ENCODE assay signal across 10 mouse cellular contexts in the genomic region with DNA sequence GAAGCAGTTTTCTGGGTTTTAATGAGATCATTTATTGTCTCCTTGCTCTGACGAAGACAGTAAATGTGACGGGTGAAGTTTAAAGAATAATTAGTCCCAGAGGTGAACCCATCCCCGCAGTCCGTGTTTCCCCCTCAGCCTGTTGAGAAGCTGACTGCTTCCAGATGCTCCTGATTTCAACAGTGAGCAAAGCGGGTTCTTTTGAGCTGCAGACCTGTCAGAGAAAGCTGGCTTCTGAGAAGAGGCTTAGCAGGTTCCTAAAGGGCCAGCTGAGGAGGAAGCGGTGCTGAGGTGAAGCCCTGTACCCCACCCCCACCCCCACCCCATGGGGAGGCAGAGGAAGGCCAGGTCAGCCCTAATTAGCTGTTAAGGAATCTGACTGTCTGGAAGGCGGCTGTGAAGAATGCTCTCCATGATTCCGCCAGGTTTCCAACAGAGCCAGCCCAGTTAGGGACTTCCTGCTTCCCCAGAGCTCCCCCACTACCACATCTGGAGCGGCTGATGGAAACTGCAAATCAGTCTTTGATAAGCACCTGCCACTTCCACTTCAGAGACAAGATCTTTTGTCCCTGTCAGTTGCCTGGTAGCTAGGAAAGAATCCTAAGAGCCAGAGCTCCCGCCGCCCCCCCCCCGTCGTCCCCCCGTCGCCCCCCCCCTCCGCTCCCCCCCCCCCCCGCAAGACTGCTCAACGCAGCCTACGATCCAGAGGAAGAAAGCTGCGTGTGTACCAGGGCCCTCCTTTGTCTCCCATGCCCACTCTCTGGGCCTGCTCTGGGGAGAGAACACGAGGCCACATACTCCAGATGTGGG. TPM values are rescaled to one million over a fixed set of nuclear protein-coding genes. Genes with fewer than 3 reads are reported as not detected.
DNase-seq lines count a peak whose midpoint lies in the region; ATAC-seq and TF ChIP-seq lines count a peak whose summit lies in the region.
"Had no signal": no experiment of that assay in that cellular context is flagged by ENCODE, and none has a peak within 500 bp of the region (broad histone marks: within the 10 kb centered on the region; RNA-seq: fewer than 3 reads in every experiment).

No protein-coding gene starts in this region.

- H3K9me3 ChIP-seq in kidney, postnatal 0 days (replicated peaks; ENCODE audit: low read length) = no peaks in the 10 kb centered on the region
- no peaks in the 10 kb centered on the region for H3K9me3 ChIP-seq in hindbrain, embryonic 12.5 days (replicated peaks)
- no peaks in the 10 kb centered on the region for H3K9me3 ChIP-seq in midbrain, embryonic 15.5 days

- H3K27me3 ChIP-seq in kidney, postnatal 0 days (ENCODE audit: insufficient read depth, low read length) = no peaks in the 10 kb centered on the region
- H3K27me3 ChIP-seq in hindbrain, embryonic 12.5 days = no peaks in the 10 kb centered on the region
- H3K27me3 ChIP-seq in midbrain, embryonic 15.5 days (replicated peaks) = no peaks in the 10 kb centered on the region
- H3K27me3 ChIP-seq: Patski had no signal

- no peak for TF ChIP-seq CTCF in kidney, postnatal 0 days (IDR thresholded peaks at IDR 0.05; ENCODE audit: low read depth)

- H3K9ac ChIP-seq in kidney, postnatal 0 days (ENCODE audit: low read depth, low read length) = 0 out of 2 replicates have a peak overlapping the region, but pooled peaks have one; percentile 1
- H3K9ac ChIP-seq in hindbrain, embryonic 12.5 days = 0 out of 2 replicates have a peak overlapping the region, but pooled peaks have one; percentile 23
- no peak overlapping the region for H3K9ac ChIP-seq in midbrain, embryonic 15.5 days

- H3K4me1 ChIP-seq in kidney, postnatal 0 days (replicated peaks; ENCODE audit: insufficient read depth, low read length) = peaks cover 18% of the 10 kb centered on the region
- peaks cover 31% of the 10 kb centered on the region for H3K4me1 ChIP-seq in hindbrain, embryonic 12.5 days
- peaks cover 26% of the 10 kb centered on the region for H3K4me1 ChIP-seq in midbrain, embryonic 15.5 days
- H3K4me1 ChIP-seq: megakaryocyte, embryonic 14.5 days had no signal

- H3K36me3 ChIP-seq in kidney, postnatal 0 days (ENCODE audit: insufficient read depth, low read length) = no peaks in the 10 kb centered on the region
- no peaks in the 10 kb centered on the region for H3K36me3 ChIP-seq in hindbrain, embryonic 12.5 days
- no peaks in the 10 kb centered on the region for H3K36me3 ChIP-seq in midbrain, embryonic 15.5 days (replicated peaks)

- peak overlapping the region; percentile 16 for H3K4me2 ChIP-seq in kidney, postnatal 0 days (ENCODE audit: low read length)
- H3K4me2 ChIP-seq in hindbrain, embryonic 12.5 days (replicated peaks) = peak overlapping the region; percentile 21
- H3K4me2 ChIP-seq in midbrain, embryonic 15.5 days = no peak overlapping the region

- no peak overlapping the region for H3K4me3 ChIP-seq in kidney, postnatal 0 days (replicated peaks; ENCODE audit: low read depth, low read length)
- no peak overlapping the region for H3K4me3 ChIP-seq in hindbrain, embryonic 12.5 days
- no peak overlapping the region for H3K4me3 ChIP-seq in midbrain, embryonic 15.5 days

- ATAC-seq in kidney, postnatal 0 days (replicated peaks; ENCODE audit: low FRiP score, low read depth) = no peak
- 0 out of 2 replicates have a peak, but pooled peaks have one; percentile 36 for ATAC-seq in hindbrain, embryonic 12.5 days (ENCODE audit: low FRiP score)
- peak; percentile 45; the same call in 1 of the 2 replicates for ATAC-seq in midbrain, embryonic 15.5 days (replicated peaks)
- ATAC-seq in granulocyte monocyte progenitor cell, adult 5-6 weeks (replicated peaks; ENCODE audit: poor library complexity, severe bottlenecking) = no peak
- ATAC-seq: Patski had no signal

- WGBS in kidney, postnatal 0 days = 18% methylated on average over 12 of the region's 21 CpGs
- WGBS in hindbrain, embryonic 12.5 days = 7% methylated on average over 14 of the region's 21 CpGs
- WGBS in midbrain, embryonic 15.5 days = 3% methylated on average over 14 of the region's 21 CpGs

- DNase-seq in kidney, postnatal 0 days (ENCODE audit: low spot score) = peak; percentile 64
- DNase-seq in kidney, adult 18-20 months = no peak
- DNase-seq in embryo, embryonic 11 days = peak; percentile 81
- DNase-seq in spleen, postnatal 36 days (ENCODE audit: low spot score in 2 of 2) = no peak
- DNase-seq in urinary bladder, postnatal 36 days (ENCODE audit: low spot score in 2 of 2) = no peak

- H3K27ac ChIP-seq in kidney, postnatal 0 days = peak overlapping the region; percentile 19
- peak overlapping the region; percentile 80 for H3K27ac ChIP-seq in hindbrain, embryonic 12.5 days
- peak overlapping the region; percentile 80 for H3K27ac ChIP-seq in midbrain, embryonic 15.5 days

RNA-seq across cellular contexts. Expression of a gene that starts 25.4 kb away (rescaled TPM):
- 11.9 and 13.5 TPM in 2 replicates for polyA plus RNA-seq in kidney, postnatal 0 days (2015; fragmentation: Nextera tagmentation; extraction: Ambion mirVana)
- 5.9 and 7.8 TPM in 2 replicates for polyA plus RNA-seq in hindbrain, embryonic 12.5 days (2016; fragmentation: Nextera tagmentation; extraction: Ambion mirVana)
- 3.4 and 3.9 TPM in 2 replicates for polyA plus RNA-seq in midbrain, embryonic 15.5 days (2015; fragmentation: Nextera tagmentation; extraction: Ambion mirVana)
- total RNA-seq in granulocyte monocyte progenitor cell, adult 5-6 weeks (2014; fragmentation: Nextera tagmentation) = 1.0 and 2.1 TPM in 2 replicates
- 1.6 and 2.4 TPM in 2 replicates for total RNA-seq in granulocyte monocyte progenitor cell, adult 5-6 weeks (2017)

RNA-seq across cellular contexts. Expression of a gene that starts 59.1 kb away (rescaled TPM):
- polyA plus RNA-seq in kidney, postnatal 0 days (2015; fragmentation: Nextera tagmentation; extraction: Ambion mirVana) = 20.0 and 20.4 TPM in 2 replicates
- 40.9 and 49.9 TPM in 2 replicates for polyA plus RNA-seq in hindbrain, embryonic 12.5 days (2016; fragmentation: Nextera tagmentation; extraction: Ambion mirVana)
- polyA plus RNA-seq in midbrain, embryonic 15.5 days (2015; fragmentation: Nextera tagmentation; extraction: Ambion mirVana) = 30.4 and 30.7 TPM in 2 replicates
- not detected in 2 replicates for total RNA-seq in granulocyte monocyte progenitor cell, adult 5-6 weeks (2014; fragmentation: Nextera tagmentation)
- total RNA-seq in granulocyte monocyte progenitor cell, adult 5-6 weeks (2017) = not detected in 2 replicates

Comparison
In these comparisons a context has a peak if more than half of its experiments do, and no peak if none do; other contexts are left out.
1. DNase-seq: peak in kidney, postnatal 0 days (single experiment) and embryo, embryonic 11 days (single experiment); none in kidney, adult 18-20 months (single experiment), spleen, postnatal 36 days (0 of 2) and urinary bladder, postnatal 36 days (0 of 2).
2. ATAC-seq: peak in hindbrain, embryonic 12.5 days (single experiment) and midbrain, embryonic 15.5 days (single experiment); none in kidney, postnatal 0 days (single experiment) and granulocyte monocyte progenitor cell, adult 5-6 weeks (single experiment).
3. H3K27ac ChIP-seq: peak in every context shown above with its lines; median percentile 80 in hindbrain, embryonic 12.5 days; 80 in midbrain, embryonic 15.5 days; 19 in kidney, postnatal 0 days.